Mouse (Mus musculus): ENCODE data around the gene Isoc2a. TPM values are rescaled to one million over a fixed set of nuclear protein-coding genes. Genes with fewer than 3 reads are reported as not detected.

The Isoc2a gene
- polyA plus RNA-seq, 1 experiment from 2014 or later, result 1.3 TPM

GRCm38 (mm10) chr7:4918681-4919080, 41.7 kb downstream of the Isoc2a start:
- peaks cover 36% of the 10 kb centered on the region for H3K36me3 ChIP-seq (ENCODE audit: control insufficient read depth, insufficient read depth)
- no peak for ATAC-seq
- 0 out of 2 replicates have a peak, but pooled peaks cover 8% of the 10 kb centered on the region for H3K4me1 ChIP-seq (replicated peaks; ENCODE audit: control insufficient read depth, insufficient read depth, low read length)
- H3K4me3 ChIP-seq (ENCODE audit: low read depth, low read length), result no peak overlapping the region
- 92% methylated on average over 15 of the region's 15 CpGs for WGBS
- no peaks in the 10 kb centered on the region for H3K9me3 ChIP-seq (ENCODE audit: control insufficient read depth)
- TF ChIP-seq CTCF (IDR thresholded peaks at IDR 0.05; ENCODE audit: low read depth), result no peak
- H3K9ac ChIP-seq (ENCODE audit: low read depth, low read length), result no peak overlapping the region
- H3K27me3 ChIP-seq (replicated peaks; ENCODE audit: control insufficient read depth, insufficient read depth, low read length), result 0 out of 2 replicates have a peak, but pooled peaks cover 6% of the 10 kb centered on the region
- no peak overlapping the region for H3K4me2 ChIP-seq (replicated peaks; ENCODE audit: low read depth)
- H3K27ac ChIP-seq (ENCODE audit: low read depth, low read length), result no peak overlapping the region

- Histone ChIP-seq H3K27ac (ENCODE audit: low read depth, low read length) (no peak overlapping the region), H3K9me3 (ENCODE audit: control insufficient read depth) (no peaks in the 10 kb centered on the region), H3K4me3 (ENCODE audit: low read depth, low read length) (no peak overlapping the region), H3K4me2 (replicated peaks; ENCODE audit: low read depth) (no peak overlapping the region), H3K9ac (ENCODE audit: low read depth, low read length) (no peak overlapping the region), H3K27me3 (replicated peaks; ENCODE audit: control insufficient read depth, insufficient read depth, low read length) (0 out of 2 replicates have a peak, but pooled peaks cover 6% of the 10 kb centered on the region), H3K4me1 (replicated peaks; ENCODE audit: control insufficient read depth, insufficient read depth, low read length) (0 out of 2 replicates have a peak, but pooled peaks cover 10% of the 10 kb centered on the region), H3K36me3 (ENCODE audit: control insufficient read depth, insufficient read depth) (peaks cover 36% of the 10 kb centered on the region)
- ATAC-seq, result no peak
- WGBS, result 80% methylated on average over 21 of the region's 21 CpGs
- TF ChIP-seq CTCF (IDR thresholded peaks at IDR 0.05; ENCODE audit: low read depth), result no peak
Observed at GRCm38 (mm10) chr7:4919096-4919495, 42.1 kb downstream of the Isoc2a start.

- no peak for TF ChIP-seq CTCF (IDR thresholded peaks at IDR 0.05; ENCODE audit: low read depth)
- H3K9ac ChIP-seq (ENCODE audit: low read depth, low read length), result no peak overlapping the region
- H3K27me3 ChIP-seq (replicated peaks; ENCODE audit: control insufficient read depth, insufficient read depth, low read length), result 0 out of 2 replicates have a peak, but pooled peaks cover 6% of the 10 kb centered on the region
- no peaks in the 10 kb centered on the region for H3K9me3 ChIP-seq (ENCODE audit: control insufficient read depth)
- no peak overlapping the region for H3K4me2 ChIP-seq (replicated peaks; ENCODE audit: low read depth)
- H3K27ac ChIP-seq (ENCODE audit: low read depth, low read length), result no peak overlapping the region
- 91% methylated on average over 21 of the region's 21 CpGs for WGBS
- 0 out of 2 replicates have a peak, but pooled peaks cover 12% of the 10 kb centered on the region for H3K4me1 ChIP-seq (replicated peaks; ENCODE audit: control insufficient read depth, insufficient read depth, low read length)
- no peak for ATAC-seq
- peaks cover 36% of the 10 kb centered on the region for H3K36me3 ChIP-seq (ENCODE audit: control insufficient read depth, insufficient read depth)
- H3K4me3 ChIP-seq (ENCODE audit: low read depth, low read length), result no peak overlapping the region
Observed at GRCm38 (mm10) chr7:4919971-4920370, 43.0 kb downstream of the Isoc2a start.

- H3K4me3 ChIP-seq (ENCODE audit: low read depth, low read length), result no peak overlapping the region
- H3K9ac ChIP-seq (ENCODE audit: low read depth, low read length), result no peak overlapping the region
- 0 out of 2 replicates have a peak, but pooled peaks cover 12% of the 10 kb centered on the region for H3K4me1 ChIP-seq (replicated peaks; ENCODE audit: control insufficient read depth, insufficient read depth, low read length)
- no peak overlapping the region for H3K4me2 ChIP-seq (replicated peaks; ENCODE audit: low read depth)
- H3K27me3 ChIP-seq (replicated peaks; ENCODE audit: control insufficient read depth, insufficient read depth, low read length), result 0 out of 2 replicates have a peak, but pooled peaks cover 6% of the 10 kb centered on the region
- 90% methylated on average over 19 of the region's 19 CpGs for WGBS
- no peak for TF ChIP-seq CTCF (IDR thresholded peaks at IDR 0.05; ENCODE audit: low read depth)
- H3K36me3 ChIP-seq (ENCODE audit: control insufficient read depth, insufficient read depth), result peaks cover 36% of the 10 kb centered on the region
- H3K27ac ChIP-seq (ENCODE audit: low read depth, low read length), result no peak overlapping the region
- no peaks in the 10 kb centered on the region for H3K9me3 ChIP-seq (ENCODE audit: control insufficient read depth)
- no peak for ATAC-seq
Observed at GRCm38 (mm10) chr7:4920496-4920895, 43.5 kb downstream of the Isoc2a start.

GRCm38 (mm10) chr7:4920976-4921823, 44.2 kb downstream of the Isoc2a start:
- 0 out of 2 replicates have a peak, but pooled peaks cover 6% of the 10 kb centered on the region for H3K27me3 ChIP-seq (replicated peaks; ENCODE audit: control insufficient read depth, insufficient read depth, low read length)
- TF ChIP-seq CTCF (IDR thresholded peaks at IDR 0.05; ENCODE audit: low read depth), result no peak
- H3K4me3 ChIP-seq (ENCODE audit: low read depth, low read length), result no peak overlapping the region
- 0 out of 2 replicates have a peak overlapping the region, but pooled peaks have one; percentile 17 for H3K4me2 ChIP-seq (replicated peaks; ENCODE audit: low read depth)
- 65% methylated on average over 23 of the region's 23 CpGs for WGBS
- no peaks in the 10 kb centered on the region for H3K9me3 ChIP-seq (ENCODE audit: control insufficient read depth)
- no peak for ATAC-seq
- 0 out of 2 replicates have a peak, but pooled peaks cover 12% of the 10 kb centered on the region for H3K4me1 ChIP-seq (replicated peaks; ENCODE audit: control insufficient read depth, insufficient read depth, low read length)
- H3K27ac ChIP-seq (ENCODE audit: low read depth, low read length), result no peak overlapping the region
- H3K9ac ChIP-seq (ENCODE audit: low read depth, low read length), result no peak overlapping the region
- peaks cover 36% of the 10 kb centered on the region for H3K36me3 ChIP-seq (ENCODE audit: control insufficient read depth, insufficient read depth)

- Histone ChIP-seq H3K9ac (ENCODE audit: low read depth, low read length) (no peak within 1 kb of the TSS), H3K4me2 (replicated peaks; ENCODE audit: low read depth) (peak within 1 kb of the TSS; percentile 54), H3K27ac (ENCODE audit: low read depth, low read length) (no peak within 1 kb of the TSS), H3K9me3 (ENCODE audit: control insufficient read depth) (no peaks in the 10 kb centered on the region), H3K4me3 (ENCODE audit: low read depth, low read length) (peak within 1 kb of the TSS; percentile 6; the same call in 1 of the 2 replicates), H3K36me3 (ENCODE audit: control insufficient read depth, insufficient read depth) (peaks cover 36% of the 10 kb centered on the region), H3K4me1 (replicated peaks; ENCODE audit: control insufficient read depth, insufficient read depth, low read length) (0 out of 2 replicates have a peak, but pooled peaks cover 8% of the 10 kb centered on the region), H3K27me3 (replicated peaks; ENCODE audit: control insufficient read depth, insufficient read depth, low read length) (0 out of 2 replicates have a peak, but pooled peaks cover 6% of the 10 kb centered on the region)
- TF ChIP-seq CTCF (IDR thresholded peaks at IDR 0.05; ENCODE audit: low read depth), result no peak
- 31% methylated on average over 8 of the region's 8 CpGs for WGBS
- no peak for ATAC-seq
Observed at GRCm38 (mm10) chr7:4921824-4922482, 45.0 kb downstream of the Isoc2a start, which contains the start of gene Nat14. TSS of gene Nat14 (plus strand) at chr7:4922028.
